Mouse (Mus musculus): ENCODE data around the gene Nid1. TPM values are rescaled to one million over a fixed set of nuclear protein-coding genes. Genes with fewer than 3 reads are reported as not detected.
"Not testable (repeated sequence)": the region's sequence is repeated elsewhere in the genome, so short reads cannot be mapped to it uniquely, and the experiment has no call there.

Nid1 gene
- total and polyA plus RNA-seq, 3 experiments, result 55.5 to 62.5 (median 59.9) TPM

DNA sequence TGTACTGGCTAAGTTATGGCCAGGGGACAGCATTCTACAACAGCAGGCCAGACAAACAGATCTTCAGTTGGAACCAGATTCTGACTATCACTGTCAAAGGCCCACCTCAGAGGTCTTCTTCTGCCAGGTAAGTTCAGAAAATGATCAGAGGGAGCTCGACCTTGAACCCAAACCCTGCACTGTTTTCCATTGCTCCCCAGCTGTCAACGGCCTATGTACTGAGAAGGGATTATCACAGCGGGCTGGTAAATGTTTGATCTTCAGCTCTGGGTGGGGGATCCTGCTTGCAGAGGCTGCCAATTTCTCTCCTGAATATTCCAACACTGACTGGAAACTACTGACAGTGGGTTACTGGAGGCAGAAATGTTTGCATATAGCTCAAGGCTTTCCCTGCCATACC, 23.1 kb upstream of the Nid1 start:
- H3K27me3 ChIP-seq (ENCODE audit: control insufficient read depth, insufficient read depth, low read length), result no peaks in the 10 kb centered on the region
- no peak for DNase-seq
- intact Hi-C loops (cut with DNase I), result loop anchor here (5.0 kb wide), 1 partner anchor 67 kb away; no protein-coding TSS in a partner anchor
- H3K9ac ChIP-seq (ENCODE audit: low read depth, low read length), result no peak overlapping the region
- H3K79me2 ChIP-seq (replicated peaks; ENCODE audit: control insufficient read depth, insufficient read depth, low read length), result no peaks in the 10 kb centered on the region
- no peaks in the 10 kb centered on the region for H3K36me3 ChIP-seq (ENCODE audit: control insufficient read depth, insufficient read depth, low read length)
- no peaks in the 10 kb centered on the region for H3K4me1 ChIP-seq (ENCODE audit: control insufficient read depth, insufficient read depth, low read length)
- no peak overlapping the region for H3K4me3 ChIP-seq
- WGBS, result 61% methylated on average over 3 of the region's 3 CpGs
- TF ChIP-seq EP300 (IDR thresholded peaks at IDR 0.05; ENCODE audit: insufficient read depth, low read depth, low read length) (no peak), POLR2A (IDR thresholded peaks at IDR 0.05; ENCODE audit: insufficient read depth, low read depth, low read length) (no peak), CTCF (IDR thresholded peaks at IDR 0.05) (no peak)
- no peak overlapping the region for H3K27ac ChIP-seq

- intact Hi-C loops (cut with DNase I); H3K27ac ChIP-seq; H3K79me2 ChIP-seq (replicated peaks; ENCODE audit: control insufficient read depth, insufficient read depth, low read length); H3K4me3 ChIP-seq; H3K4me1 ChIP-seq (ENCODE audit: control insufficient read depth, insufficient read depth, low read length); H3K36me3 ChIP-seq (ENCODE audit: control insufficient read depth, insufficient read depth, low read length); H3K27me3 ChIP-seq (ENCODE audit: control insufficient read depth, insufficient read depth, low read length); H3K9ac ChIP-seq (ENCODE audit: low read depth, low read length): not testable (repeated sequence)
- TF ChIP-seq CTCF (IDR thresholded peaks at IDR 0.05), result peak; percentile 66
- 30% methylated on average over 23 of the region's 23 CpGs for WGBS
- peak; percentile 36 to 48 for DNase-seq
These were observed 22.0 kb upstream of the Nid1 start for GRCm38 (mm10) chr13:13415120-13416006.

GRCm38 (mm10) chr13:13416007-13416337, 21.4 kb upstream of the Nid1 start:
- H3K27ac ChIP-seq; H3K27me3 ChIP-seq (ENCODE audit: control insufficient read depth, insufficient read depth, low read length); intact Hi-C loops (cut with DNase I); H3K9ac ChIP-seq (ENCODE audit: low read depth, low read length); H3K4me3 ChIP-seq; H3K79me2 ChIP-seq (replicated peaks; ENCODE audit: control insufficient read depth, insufficient read depth, low read length); H3K36me3 ChIP-seq (ENCODE audit: control insufficient read depth, insufficient read depth, low read length); DNase-seq; H3K4me1 ChIP-seq (ENCODE audit: control insufficient read depth, insufficient read depth, low read length): not testable (repeated sequence)
- 80% methylated on average over 4 of the region's 4 CpGs for whole genome bisulfite sequencing

GRCm38 (mm10) chr13:13418859-13419258, 18.5 kb upstream of the Nid1 start:
- 86% methylated on average over 7 of the region's 12 CpGs for WGBS
- H3K4me1 ChIP-seq (ENCODE audit: control insufficient read depth, insufficient read depth, low read length); DNase-seq; intact Hi-C loops (cut with DNase I); H3K79me2 ChIP-seq (replicated peaks; ENCODE audit: control insufficient read depth, insufficient read depth, low read length); H3K4me3 ChIP-seq; H3K36me3 ChIP-seq (ENCODE audit: control insufficient read depth, insufficient read depth, low read length); H3K27ac ChIP-seq; H3K9ac ChIP-seq (ENCODE audit: low read depth, low read length); H3K27me3 ChIP-seq (ENCODE audit: control insufficient read depth, insufficient read depth, low read length): not testable (repeated sequence)
- peak; percentile 50 for TF ChIP-seq CTCF (IDR thresholded peaks at IDR 0.05)

GRCm38 (mm10) chr13:13423301-13423700, 14.1 kb upstream of the Nid1 start:
- DNase-seq; H3K4me3 ChIP-seq; H3K9ac ChIP-seq (ENCODE audit: low read depth, low read length); intact Hi-C loops (cut with DNase I); H3K27me3 ChIP-seq (ENCODE audit: control insufficient read depth, insufficient read depth, low read length); H3K27ac ChIP-seq; H3K4me1 ChIP-seq (ENCODE audit: control insufficient read depth, insufficient read depth, low read length); H3K36me3 ChIP-seq (ENCODE audit: control insufficient read depth, insufficient read depth, low read length); H3K79me2 ChIP-seq (replicated peaks; ENCODE audit: control insufficient read depth, insufficient read depth, low read length): not testable (repeated sequence)
- WGBS, result 33% methylated on average over 1 of the region's 5 CpGs

- H3K27me3 ChIP-seq (ENCODE audit: control insufficient read depth, insufficient read depth, low read length); H3K9ac ChIP-seq (ENCODE audit: low read depth, low read length); H3K27ac ChIP-seq; H3K4me1 ChIP-seq (ENCODE audit: control insufficient read depth, insufficient read depth, low read length); H3K4me3 ChIP-seq; H3K36me3 ChIP-seq (ENCODE audit: control insufficient read depth, insufficient read depth, low read length); H3K79me2 ChIP-seq (replicated peaks; ENCODE audit: control insufficient read depth, insufficient read depth, low read length); intact Hi-C loops (cut with DNase I): not testable (repeated sequence)
- 58% methylated on average over 5 of the region's 7 CpGs for WGBS
- DNase-seq, result peak; percentile 52 to 57
These were observed 1.2 kb upstream of the Nid1 start for GRCm38 (mm10) chr13:13436161-13436560.

GRCm38 (mm10) chr13:13438112-13438953, 982 bp downstream of the Nid1 start:
- H3K4me1 ChIP-seq (ENCODE audit: control insufficient read depth, insufficient read depth, low read length); H3K36me3 ChIP-seq (ENCODE audit: control insufficient read depth, insufficient read depth, low read length); H3K79me2 ChIP-seq (replicated peaks; ENCODE audit: control insufficient read depth, insufficient read depth, low read length); intact Hi-C loops (cut with DNase I); H3K27me3 ChIP-seq (ENCODE audit: control insufficient read depth, insufficient read depth, low read length): not testable (repeated sequence)
- WGBS, result under 1% methylated on average over 18 of the region's 28 CpGs
- H3K9ac ChIP-seq (ENCODE audit: low read depth, low read length), result peak overlapping the region; percentile 48; the same call in 1 of the 2 replicates
- H3K4me3 ChIP-seq, result peak overlapping the region; percentile 29
- peak overlapping the region; percentile 26 for H3K27ac ChIP-seq
- peak; percentile 48 to 57 for DNase-seq

- 88% methylated on average over 5 of the region's 5 CpGs for WGBS
- not testable (repeated sequence) for H3K36me3 ChIP-seq (ENCODE audit: control insufficient read depth, insufficient read depth, low read length); H3K4me1 ChIP-seq (ENCODE audit: control insufficient read depth, insufficient read depth, low read length)
These were observed 8.2 kb downstream of the Nid1 start for GRCm38 (mm10) chr13:13445601-13446000.

GRCm38 (mm10) chr13:13446711-13447443, 9.5 kb downstream of the Nid1 start:
- DNase-seq; H3K27ac ChIP-seq; intact Hi-C loops (cut with DNase I); H3K79me2 ChIP-seq (replicated peaks; ENCODE audit: control insufficient read depth, insufficient read depth, low read length); H3K4me3 ChIP-seq; H3K36me3 ChIP-seq (ENCODE audit: control insufficient read depth, insufficient read depth, low read length); H3K9ac ChIP-seq (ENCODE audit: low read depth, low read length); H3K4me1 ChIP-seq (ENCODE audit: control insufficient read depth, insufficient read depth, low read length); H3K27me3 ChIP-seq (ENCODE audit: control insufficient read depth, insufficient read depth, low read length): not testable (repeated sequence)
- 58% methylated on average over 4 of the region's 4 CpGs for WGBS

More at GRCm38 (mm10) chr13:13445601-13446000, 8.2 kb downstream of the Nid1 start:
- H3K79me2 ChIP-seq (replicated peaks; ENCODE audit: control insufficient read depth, insufficient read depth, low read length); H3K27ac ChIP-seq; intact Hi-C loops (cut with DNase I); H3K9ac ChIP-seq (ENCODE audit: low read depth, low read length); DNase-seq; H3K27me3 ChIP-seq (ENCODE audit: control insufficient read depth, insufficient read depth, low read length); H3K4me3 ChIP-seq: not testable (repeated sequence)

Data from heart, adult 2 months (tissue).